Mouse (Mus musculus): ENCODE data around the gene Adssl1. TPM values are rescaled to one million over a fixed set of nuclear protein-coding genes. Genes with fewer than 3 reads are reported as not detected.

The Adssl1 gene
- total RNA-seq (2014; fragmentation: Nextera tagmentation), result not detected in 2 replicates
- 0.06 TPM in 1 of 2 replicates, not detected in the other for total RNA-seq (2017)
- polyA plus RNA-seq (2012), result 0.05 TPM in 1 of 2 replicates, not detected in the other

DNA sequence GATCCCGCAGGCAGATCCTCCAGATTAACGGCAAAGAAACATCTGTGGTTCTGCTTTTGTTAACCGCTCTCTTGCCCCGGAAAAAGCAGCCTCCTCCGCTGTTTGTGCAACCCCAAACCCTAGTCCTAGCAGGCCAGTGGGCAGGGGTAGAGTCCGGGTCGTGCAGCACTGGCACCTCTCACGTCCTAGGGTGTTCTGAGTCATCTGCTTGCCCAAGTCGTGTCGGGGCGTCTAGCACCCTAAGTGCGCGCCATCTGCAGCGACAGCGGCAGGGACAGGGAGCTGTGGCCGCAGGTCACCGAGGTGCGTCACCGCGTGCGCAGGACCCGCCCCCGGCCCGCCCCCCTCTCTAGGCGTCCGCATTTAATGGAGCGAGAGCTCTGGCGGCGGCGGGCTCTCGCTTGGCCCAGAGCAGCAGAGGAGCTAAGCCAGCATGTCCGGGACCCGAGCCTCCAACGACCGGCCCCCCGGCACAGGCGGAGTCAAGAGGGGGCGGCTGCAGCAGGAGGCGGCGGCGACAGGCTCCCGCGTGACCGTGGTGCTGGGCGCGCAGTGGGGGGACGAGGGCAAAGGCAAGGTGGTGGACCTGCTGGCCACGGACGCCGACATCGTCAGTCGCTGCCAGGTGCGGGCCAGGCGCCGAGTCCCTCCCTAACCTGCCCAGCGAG, at the start of gene Adssl1:
Gene Adssl1 (plus strand): TSS at position 360 of the 668 bp plus-strand sequence.
- ATAC-seq (ENCODE audit: extremely low read depth, insufficient number of reproducible peaks, low FRiP score, poor library complexity, severe bottlenecking), result no peak
- Histone ChIP-seq H3K27me3 (ENCODE audit: insufficient read depth, low read length) (peaks cover 72% of the 10 kb centered on the region), H3K4me1 (ENCODE audit: insufficient read depth, low read depth, low read length) (no peaks in the 10 kb centered on the region), H3K9me3 (replicated peaks) (no peaks in the 10 kb centered on the region), H3K4me3 (ENCODE audit: low read depth, low read length) (no peak within 1 kb of the TSS), H3K36me3 (replicated peaks) (no peaks in the 10 kb centered on the region)
- DNase-seq (ENCODE audit: low spot score), result no peak
- no peak for TF ChIP-seq POLR2AphosphoS5 (IDR thresholded peaks at IDR 0.05; ENCODE audit: insufficient replicate concordance, low read depth, low read length)
- TF ChIP-seq CTCF (IDR thresholded peaks at IDR 0.05; ENCODE audit: low read depth, low read length), result no peak
- TF ChIP-seq GATA2 (IDR thresholded peaks at IDR 0.05; ENCODE audit: borderline replicate concordance, low read depth, low read length), result no peak
- no peak for TF ChIP-seq GATA1 (IDR thresholded peaks at IDR 0.05; ENCODE audit: borderline replicate concordance, low read length)
- TF ChIP-seq TAL1 (conservative IDR thresholded peaks at IDR 0.05; ENCODE audit: low read depth, low read length), result no peak

DNA sequence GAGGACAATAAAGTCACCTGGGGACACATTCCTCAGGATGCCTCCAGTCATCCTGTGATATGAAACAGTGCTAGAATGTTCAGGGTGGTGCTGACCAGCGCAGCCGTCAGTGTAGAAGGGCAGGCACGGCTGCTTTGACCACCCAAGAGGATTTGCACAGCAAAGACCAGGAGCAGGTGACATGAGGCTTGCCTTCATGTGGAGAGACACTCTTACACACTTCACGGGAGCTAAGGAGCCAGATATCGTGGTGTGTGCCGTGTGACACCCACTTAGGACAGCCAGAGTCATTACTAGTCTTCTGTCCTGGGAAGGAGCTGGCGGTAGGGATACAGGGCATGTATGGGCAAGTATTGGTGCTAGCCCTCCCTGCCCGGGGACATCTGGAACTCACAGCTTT, 49.7 kb upstream of the Adssl1 start:
- Histone ChIP-seq H3K36me3 (replicated peaks) (no peaks in the 10 kb centered on the region), H3K27me3 (ENCODE audit: insufficient read depth, low read length) (peaks cover 33% of the 10 kb centered on the region), H3K4me1 (ENCODE audit: insufficient read depth, low read depth, low read length) (peaks cover 3% of the 10 kb centered on the region; the same call in 1 of the 2 replicates), H3K4me3 (ENCODE audit: low read depth, low read length) (no peak overlapping the region), H3K9me3 (replicated peaks) (no peaks in the 10 kb centered on the region)
- ATAC-seq (ENCODE audit: extremely low read depth, insufficient number of reproducible peaks, low FRiP score, poor library complexity, severe bottlenecking) (no peak), DNase-seq (ENCODE audit: low spot score) (no peak)
- no peak for TF ChIP-seq TAL1 (conservative IDR thresholded peaks at IDR 0.05; ENCODE audit: low read depth, low read length)
- no peak for TF ChIP-seq CTCF (IDR thresholded peaks at IDR 0.05; ENCODE audit: low read depth, low read length)
- no peak for TF ChIP-seq GATA1 (IDR thresholded peaks at IDR 0.05; ENCODE audit: borderline replicate concordance, low read length)
- no peak for TF ChIP-seq POLR2AphosphoS5 (IDR thresholded peaks at IDR 0.05; ENCODE audit: insufficient replicate concordance, low read depth, low read length)
- no peak for TF ChIP-seq GATA2 (IDR thresholded peaks at IDR 0.05; ENCODE audit: borderline replicate concordance, low read depth, low read length)

DNA sequence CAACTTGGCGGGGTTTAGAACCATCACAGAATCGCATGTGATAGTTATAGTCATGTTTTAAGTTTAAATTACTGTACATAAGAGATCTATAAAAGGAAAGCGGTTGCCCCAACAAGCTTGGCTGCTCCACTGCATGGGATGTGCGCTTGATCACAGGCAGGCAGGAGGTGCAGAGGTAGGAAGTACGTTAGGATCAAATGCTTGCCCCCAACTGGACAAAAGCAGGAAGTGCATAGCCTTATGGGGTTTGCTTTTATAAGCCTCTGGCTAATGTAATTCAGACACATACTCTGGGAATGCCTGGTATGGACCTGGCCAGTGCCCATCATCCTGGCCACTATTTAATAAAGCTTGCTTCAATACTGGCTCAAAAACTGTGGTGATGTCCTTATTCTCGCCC, 48.8 kb upstream of the Adssl1 start:
- peaks cover 3% of the 10 kb centered on the region; the same call in 1 of the 2 replicates for H3K4me1 ChIP-seq (ENCODE audit: insufficient read depth, low read depth, low read length)
- ATAC-seq (ENCODE audit: extremely low read depth, insufficient number of reproducible peaks, low FRiP score, poor library complexity, severe bottlenecking), result peak; percentile 41; the same call in 1 of the 2 replicates
- no peak for DNase-seq (ENCODE audit: low spot score)
- H3K4me3 ChIP-seq (ENCODE audit: low read depth, low read length), result no peak overlapping the region
- TF ChIP-seq TAL1 (conservative IDR thresholded peaks at IDR 0.05; ENCODE audit: low read depth, low read length) (no peak), POLR2AphosphoS5 (IDR thresholded peaks at IDR 0.05; ENCODE audit: insufficient replicate concordance, low read depth, low read length) (no peak), GATA2 (IDR thresholded peaks at IDR 0.05; ENCODE audit: borderline replicate concordance, low read depth, low read length) (no peak), CTCF (IDR thresholded peaks at IDR 0.05; ENCODE audit: low read depth, low read length) (peak; percentile 28; the same call in 1 of the 2 replicates), GATA1 (IDR thresholded peaks at IDR 0.05; ENCODE audit: borderline replicate concordance, low read length) (no peak)
- H3K9me3 ChIP-seq (replicated peaks), result no peaks in the 10 kb centered on the region
- no peaks in the 10 kb centered on the region for H3K36me3 ChIP-seq (replicated peaks)
- peaks cover 39% of the 10 kb centered on the region for H3K27me3 ChIP-seq (ENCODE audit: insufficient read depth, low read length)

DNA sequence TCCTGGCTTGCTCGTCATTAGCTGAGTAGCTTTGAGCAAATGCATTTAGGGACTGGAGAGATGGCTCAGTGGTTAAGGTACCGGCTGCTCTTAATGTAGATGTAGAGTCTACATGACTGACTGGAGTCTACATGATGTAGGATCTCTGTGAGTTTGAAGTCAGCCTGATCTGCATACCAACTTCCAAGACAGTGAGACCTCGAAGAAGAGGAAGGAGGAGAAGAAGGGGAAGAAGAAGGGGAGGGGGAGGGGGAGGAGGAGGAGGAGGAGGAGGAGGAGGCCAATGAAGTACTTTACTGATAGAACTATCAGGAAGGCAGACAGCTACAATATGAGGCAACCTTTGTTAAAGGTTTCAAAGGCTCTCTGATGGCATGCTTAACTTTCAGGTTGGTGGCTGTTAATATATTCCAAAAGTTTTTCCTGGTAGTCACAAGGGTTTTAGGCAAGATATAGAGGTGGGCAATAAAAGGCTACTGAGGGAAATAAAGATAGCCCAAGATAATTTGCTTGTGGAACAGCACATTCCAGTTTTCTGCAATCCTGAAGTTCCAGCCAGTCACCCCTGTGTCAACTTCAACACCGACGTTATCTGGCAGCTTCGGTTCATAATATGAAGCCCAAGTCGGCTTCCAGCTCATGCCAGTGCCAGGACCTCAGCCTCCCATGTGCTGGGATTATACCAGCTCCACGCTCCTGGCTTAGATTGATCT, 44.4 kb upstream of the Adssl1 start:
- Histone ChIP-seq H3K9me3 (replicated peaks) (no peaks in the 10 kb centered on the region), H3K27me3 (ENCODE audit: insufficient read depth, low read length) (peaks cover 46% of the 10 kb centered on the region), H3K36me3 (replicated peaks) (no peaks in the 10 kb centered on the region), H3K4me1 (ENCODE audit: insufficient read depth, low read depth, low read length) (peaks cover 4% of the 10 kb centered on the region; the same call in 1 of the 2 replicates), H3K4me3 (ENCODE audit: low read depth, low read length) (no peak overlapping the region)
- ATAC-seq (ENCODE audit: extremely low read depth, insufficient number of reproducible peaks, low FRiP score, poor library complexity, severe bottlenecking), result no peak
- TF ChIP-seq CTCF (IDR thresholded peaks at IDR 0.05; ENCODE audit: low read depth, low read length), result no peak
- no peak for TF ChIP-seq POLR2AphosphoS5 (IDR thresholded peaks at IDR 0.05; ENCODE audit: insufficient replicate concordance, low read depth, low read length)
- TF ChIP-seq TAL1 (conservative IDR thresholded peaks at IDR 0.05; ENCODE audit: low read depth, low read length), result no peak
- TF ChIP-seq GATA1 (IDR thresholded peaks at IDR 0.05; ENCODE audit: borderline replicate concordance, low read length), result no peak
- TF ChIP-seq GATA2 (IDR thresholded peaks at IDR 0.05; ENCODE audit: borderline replicate concordance, low read depth, low read length), result no peak
- no peak for DNase-seq (ENCODE audit: low spot score)

DNA sequence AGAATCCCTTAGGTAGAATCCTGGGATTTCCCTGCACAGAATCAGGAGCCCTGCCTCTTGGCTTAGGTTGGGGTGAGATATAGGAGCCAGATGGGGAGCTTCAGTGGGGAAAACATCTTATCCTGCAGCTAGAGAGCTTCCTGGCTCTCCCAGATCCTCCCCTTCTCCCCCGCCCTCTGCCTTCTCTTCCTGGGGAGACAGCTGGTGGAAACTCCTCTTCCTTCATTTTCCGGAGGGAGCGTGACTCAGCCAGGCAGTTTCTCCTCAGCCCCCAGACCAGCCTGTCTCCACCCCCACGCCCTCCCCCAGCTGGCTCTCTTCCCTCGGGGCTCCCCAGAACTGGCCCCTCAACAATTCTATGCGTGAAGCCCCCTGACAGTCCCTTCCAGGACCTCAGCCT, 43.5 kb upstream of the Adssl1 start:
- peaks cover 54% of the 10 kb centered on the region for H3K27me3 ChIP-seq (ENCODE audit: insufficient read depth, low read length)
- H3K9me3 ChIP-seq (replicated peaks), result no peaks in the 10 kb centered on the region
- ATAC-seq (ENCODE audit: extremely low read depth, insufficient number of reproducible peaks, low FRiP score, poor library complexity, severe bottlenecking) (no peak), DNase-seq (ENCODE audit: low spot score) (no peak)
- peaks cover 4% of the 10 kb centered on the region; the same call in 1 of the 2 replicates for H3K4me1 ChIP-seq (ENCODE audit: insufficient read depth, low read depth, low read length)
- H3K4me3 ChIP-seq (ENCODE audit: low read depth, low read length), result no peak overlapping the region
- TF ChIP-seq TAL1 (conservative IDR thresholded peaks at IDR 0.05; ENCODE audit: low read depth, low read length) (no peak), CTCF (IDR thresholded peaks at IDR 0.05; ENCODE audit: low read depth, low read length) (no peak), POLR2AphosphoS5 (IDR thresholded peaks at IDR 0.05; ENCODE audit: insufficient replicate concordance, low read depth, low read length) (no peak), GATA1 (IDR thresholded peaks at IDR 0.05; ENCODE audit: borderline replicate concordance, low read length) (no peak), GATA2 (IDR thresholded peaks at IDR 0.05; ENCODE audit: borderline replicate concordance, low read depth, low read length) (no peak)
- H3K36me3 ChIP-seq (replicated peaks), result no peaks in the 10 kb centered on the region

DNA sequence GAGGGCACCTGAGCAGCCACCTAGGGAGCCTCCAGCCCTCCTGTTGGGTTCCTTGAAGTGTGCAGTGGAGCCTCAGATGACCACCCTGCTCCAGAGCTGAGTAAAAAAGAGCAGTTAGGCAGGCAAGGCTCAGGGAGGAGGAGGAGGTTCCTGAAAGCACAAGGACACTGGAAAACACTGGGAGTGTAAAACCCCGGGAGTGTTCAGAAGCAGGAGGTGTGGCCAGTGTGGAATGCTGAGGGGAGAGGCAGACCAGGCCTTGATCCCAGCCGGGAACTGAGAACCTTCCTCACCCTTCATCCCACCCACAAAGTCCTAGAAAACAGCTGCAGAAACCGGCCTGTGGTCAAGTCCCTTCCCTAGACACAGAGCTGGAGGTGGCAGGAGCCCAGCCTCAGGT, 43.1 kb upstream of the Adssl1 start:
- ATAC-seq (ENCODE audit: extremely low read depth, insufficient number of reproducible peaks, low FRiP score, poor library complexity, severe bottlenecking), result no peak
- no peak for DNase-seq (ENCODE audit: low spot score)
- H3K9me3 ChIP-seq (replicated peaks), result no peaks in the 10 kb centered on the region
- no peak overlapping the region for H3K4me3 ChIP-seq (ENCODE audit: low read depth, low read length)
- peaks cover 57% of the 10 kb centered on the region for H3K27me3 ChIP-seq (ENCODE audit: insufficient read depth, low read length)
- TF ChIP-seq GATA1 (IDR thresholded peaks at IDR 0.05; ENCODE audit: borderline replicate concordance, low read length) (no peak), GATA2 (IDR thresholded peaks at IDR 0.05; ENCODE audit: borderline replicate concordance, low read depth, low read length) (no peak), CTCF (IDR thresholded peaks at IDR 0.05; ENCODE audit: low read depth, low read length) (no peak), POLR2AphosphoS5 (IDR thresholded peaks at IDR 0.05; ENCODE audit: insufficient replicate concordance, low read depth, low read length) (no peak), TAL1 (conservative IDR thresholded peaks at IDR 0.05; ENCODE audit: low read depth, low read length) (no peak)
- no peaks in the 10 kb centered on the region for H3K36me3 ChIP-seq (replicated peaks)
- peaks cover 4% of the 10 kb centered on the region; the same call in 1 of the 2 replicates for H3K4me1 ChIP-seq (ENCODE audit: insufficient read depth, low read depth, low read length)

Data from G1E (cell line).